Mouse (Mus musculus): Measurements from ENCODE around the gene Zfp286. TPM values are rescaled to one million over a fixed set of nuclear protein-coding genes. Genes with fewer than 3 reads are reported as not detected.
A peak's percentile ranks its signal among the peaks of the same experiment; 100 is the strongest.

The Zfp286 gene
- 0.18 and 0.33 TPM in 2 replicates for total RNA-seq (2015)
- total RNA-seq (2017), result 0.29 and 0.69 TPM in 2 replicates

GRCm38 (mm10) chr11:62788935-62789616 is at the start of gene Zfp286:
Gene Zfp286 (minus strand): TSS chr11:62789462.
- peak; percentile 81 for ATAC-seq (ENCODE audit: poor library complexity, severe bottlenecking)

- ATAC-seq (ENCODE audit: poor library complexity, severe bottlenecking), result no peak
Observed at GRCm38 (mm10) chr11:62831906-62832305, 42.6 kb upstream of the Zfp286 start.

GRCm38 (mm10) chr11:62830387-62830786 is 41.1 kb upstream of the Zfp286 start:
- ATAC-seq (ENCODE audit: poor library complexity, severe bottlenecking), result no peak

- ATAC-seq (ENCODE audit: poor library complexity, severe bottlenecking), result no peak
Observed at GRCm38 (mm10) chr11:62827911-62828310, 38.6 kb upstream of the Zfp286 start.

- ATAC-seq (ENCODE audit: poor library complexity, severe bottlenecking), result no peak
Observed at GRCm38 (mm10) chr11:62827135-62827534, 37.9 kb upstream of the Zfp286 start.

- no peak for ATAC-seq (ENCODE audit: poor library complexity, severe bottlenecking)
Observed at GRCm38 (mm10) chr11:62826106-62826733, 37.0 kb upstream of the Zfp286 start.

GRCm38 (mm10) chr11:62825222-62826105 is 36.2 kb upstream of the Zfp286 start:
- ATAC-seq (ENCODE audit: poor library complexity, severe bottlenecking), result no peak

- no peak for ATAC-seq (ENCODE audit: poor library complexity, severe bottlenecking)
Observed at GRCm38 (mm10) chr11:62824211-62824610, 34.9 kb upstream of the Zfp286 start.

GRCm38 (mm10) chr11:62821893-62822292 is 32.6 kb upstream of the Zfp286 start:
- ATAC-seq (ENCODE audit: poor library complexity, severe bottlenecking), result peak; percentile 71

- ATAC-seq (ENCODE audit: poor library complexity, severe bottlenecking), result peak; percentile 9
Observed at GRCm38 (mm10) chr11:62820661-62821437, 31.6 kb upstream of the Zfp286 start.

- peak; percentile 86 for ATAC-seq (ENCODE audit: poor library complexity, severe bottlenecking)
Observed at GRCm38 (mm10) chr11:62820059-62820541, 30.8 kb upstream of the Zfp286 start, which contains the start of gene Trim16. Gene Trim16 (plus strand): TSS chr11:62820231.

- no peak for ATAC-seq (ENCODE audit: poor library complexity, severe bottlenecking)
Observed at GRCm38 (mm10) chr11:62819059-62819686, 29.9 kb upstream of the Zfp286 start.

GRCm38 (mm10) chr11:62816591-62816990 is 27.3 kb upstream of the Zfp286 start:
- no peak for ATAC-seq (ENCODE audit: poor library complexity, severe bottlenecking)

- ATAC-seq (ENCODE audit: poor library complexity, severe bottlenecking), result no peak
Observed at GRCm38 (mm10) chr11:62815438-62815837, 26.2 kb upstream of the Zfp286 start.

GRCm38 (mm10) chr11:62814625-62815024 is 25.4 kb upstream of the Zfp286 start:
- no peak for ATAC-seq (ENCODE audit: poor library complexity, severe bottlenecking)

GRCm38 (mm10) chr11:62813970-62814624 is 24.8 kb upstream of the Zfp286 start:
- no peak for ATAC-seq (ENCODE audit: poor library complexity, severe bottlenecking)

GRCm38 (mm10) chr11:62813497-62813896 is 24.2 kb upstream of the Zfp286 start:
- ATAC-seq (ENCODE audit: poor library complexity, severe bottlenecking), result no peak

- ATAC-seq (ENCODE audit: poor library complexity, severe bottlenecking), result no peak
Observed at GRCm38 (mm10) chr11:62812268-62812667, 23.0 kb upstream of the Zfp286 start.

GRCm38 (mm10) chr11:62809201-62809600 is 19.9 kb upstream of the Zfp286 start:
- ATAC-seq (ENCODE audit: poor library complexity, severe bottlenecking), result peak; percentile 33; the same call in 1 of the 2 replicates

Data from megakaryocyte, adult 5-6 weeks (primary cell).